ENCODE assay signal across 24 mouse cellular contexts in genomic region chr5:122801684-122802083, GRCm38 (mm10). TPM values are rescaled to one million over a fixed set of nuclear protein-coding genes. Genes with fewer than 3 reads are reported as not detected.
DNase-seq lines count a peak whose midpoint lies in the region; ATAC-seq and TF ChIP-seq lines count a peak whose summit lies in the region.
"Had no signal": no experiment of that assay in that cellular context is flagged by ENCODE, and none has a peak within 500 bp of the region (broad histone marks: within the 10 kb centered on the region; RNA-seq: fewer than 3 reads in every experiment).

No protein-coding gene starts in this region.

- H3K27me3 ChIP-seq in heart, embryonic 13.5 days (replicated peaks): no peaks in the 10 kb centered on the region
- H3K27me3 ChIP-seq in intestine, embryonic 16.5 days (replicated peaks; ENCODE audit: control insufficient read depth, insufficient read depth, low read length): no peaks in the 10 kb centered on the region
- H3K27me3 ChIP-seq in intestine, embryonic 15.5 days (replicated peaks): no peaks in the 10 kb centered on the region
- H3K27me3 ChIP-seq in liver, embryonic 12.5 days (replicated peaks): no peaks in the 10 kb centered on the region
- H3K27me3 ChIP-seq in small intestine, adult 2 months (ENCODE audit: control insufficient read depth, insufficient read depth, low read length): no peaks in the 10 kb centered on the region
- H3K27me3 ChIP-seq: embryonic facial prominence, embryonic 15.5 days; forebrain, embryonic 12.5 days; hindbrain, embryonic 15.5 days; limb, embryonic 15.5 days; lung, embryonic 15.5 days; midbrain, embryonic 15.5 days; Patski had no signal

- DNase-seq in heart, adult 8-10 months (ENCODE audit: low spot score): no peak
- DNase-seq in liver: no peak
- DNase-seq in testis, postnatal 10 days (ENCODE audit: low spot score): no peak
- DNase-seq: adrenal gland, postnatal 10 days; cerebellum, adult 8-10 months; cerebellum, postnatal 25 days; forebrain, postnatal 0 days; heart, postnatal 4 days had no signal

- TF ChIP-seq POLR2A in small intestine, adult 2 months (IDR thresholded peaks at IDR 0.05; ENCODE audit: low read depth, low read length): no peak

- peaks cover 97% of the 10 kb centered on the region for H3K36me3 ChIP-seq in heart, embryonic 13.5 days
- H3K36me3 ChIP-seq in intestine, embryonic 16.5 days (ENCODE audit: control insufficient read depth, insufficient read depth, low read length): peaks cover 37% of the 10 kb centered on the region
- peaks cover 60% of the 10 kb centered on the region for H3K36me3 ChIP-seq in intestine, embryonic 15.5 days
- H3K36me3 ChIP-seq in liver, embryonic 12.5 days: peaks cover 97% of the 10 kb centered on the region
- H3K36me3 ChIP-seq in small intestine, adult 2 months (ENCODE audit: control insufficient read depth, insufficient read depth, low read length): peaks cover 33% of the 10 kb centered on the region

- H3K9ac ChIP-seq in heart, embryonic 13.5 days: no peak overlapping the region
- no peak overlapping the region for H3K9ac ChIP-seq in intestine, embryonic 16.5 days (ENCODE audit: low read depth, low read length)
- H3K9ac ChIP-seq in intestine, embryonic 15.5 days: no peak overlapping the region
- H3K9ac ChIP-seq in liver, embryonic 12.5 days: no peak overlapping the region
- H3K9ac ChIP-seq: embryonic facial prominence, embryonic 15.5 days; forebrain, embryonic 12.5 days; forebrain, postnatal 0 days; hindbrain, embryonic 15.5 days; limb, embryonic 15.5 days; lung, embryonic 15.5 days; midbrain, embryonic 15.5 days had no signal

- peaks cover 56% of the 10 kb centered on the region for H3K4me1 ChIP-seq in heart, embryonic 13.5 days
- peaks cover 31% of the 10 kb centered on the region for H3K4me1 ChIP-seq in intestine, embryonic 16.5 days (ENCODE audit: control insufficient read depth, insufficient read depth, low read length)
- peaks cover 14% of the 10 kb centered on the region for H3K4me1 ChIP-seq in intestine, embryonic 15.5 days (replicated peaks)
- peaks cover 38% of the 10 kb centered on the region for H3K4me1 ChIP-seq in liver, embryonic 12.5 days
- peaks cover 36% of the 10 kb centered on the region for H3K4me1 ChIP-seq in small intestine, adult 2 months (ENCODE audit: control insufficient read depth, insufficient read depth, insufficient read length, low read length)
- H3K4me1 ChIP-seq: embryonic facial prominence, embryonic 10.5 days; limb, embryonic 10.5 days; midbrain, embryonic 10.5 days had no signal

- no peak overlapping the region for H3K4me2 ChIP-seq in heart, embryonic 13.5 days
- H3K4me2 ChIP-seq in intestine, embryonic 16.5 days (ENCODE audit: low read depth, low read length): no peak overlapping the region
- no peak overlapping the region for H3K4me2 ChIP-seq in intestine, embryonic 15.5 days (replicated peaks)
- no peak overlapping the region for H3K4me2 ChIP-seq in liver, embryonic 12.5 days
- H3K4me2 ChIP-seq: embryonic facial prominence, embryonic 15.5 days; forebrain, embryonic 12.5 days; hindbrain, embryonic 15.5 days; limb, embryonic 15.5 days; lung, embryonic 15.5 days; midbrain, embryonic 15.5 days had no signal

- 93% methylated on average over 8 of the region's 8 CpGs for WGBS in heart, embryonic 13.5 days
- WGBS in intestine, embryonic 16.5 days: 92% methylated on average over 8 of the region's 8 CpGs
- 93% methylated on average over 8 of the region's 8 CpGs for WGBS in intestine, embryonic 15.5 days
- 95% methylated on average over 8 of the region's 8 CpGs for WGBS in liver, embryonic 12.5 days (ENCODE audit: insufficient replicate concordance)
- 74% methylated on average over 8 of the region's 8 CpGs for WGBS in small intestine, adult 2 months

- H3K9me3 ChIP-seq in heart, embryonic 13.5 days: no peaks in the 10 kb centered on the region
- H3K9me3 ChIP-seq in intestine, embryonic 16.5 days (ENCODE audit: control insufficient read depth, low read length): no peaks in the 10 kb centered on the region
- H3K9me3 ChIP-seq in intestine, embryonic 15.5 days: no peaks in the 10 kb centered on the region
- no peaks in the 10 kb centered on the region for H3K9me3 ChIP-seq in liver, embryonic 12.5 days (replicated peaks)
- H3K9me3 ChIP-seq: embryonic facial prominence, embryonic 10.5 days; embryonic facial prominence, embryonic 15.5 days; forebrain, embryonic 12.5 days; hindbrain, embryonic 15.5 days; limb, embryonic 10.5 days; limb, embryonic 15.5 days; lung, embryonic 15.5 days; midbrain, embryonic 10.5 days; midbrain, embryonic 15.5 days had no signal

- TF ChIP-seq CTCF in small intestine, adult 2 months (IDR thresholded peaks at IDR 0.05; ENCODE audit: extremely low read depth, insufficient read length, insufficient replicate concordance, low read depth, low read length): no peak

- no peak overlapping the region for H3K4me3 ChIP-seq in heart, embryonic 13.5 days
- H3K4me3 ChIP-seq in intestine, embryonic 16.5 days (ENCODE audit: low read length): no peak overlapping the region
- H3K4me3 ChIP-seq in intestine, embryonic 15.5 days (replicated peaks): no peak overlapping the region
- H3K4me3 ChIP-seq in liver, embryonic 12.5 days: no peak overlapping the region
- H3K4me3 ChIP-seq in small intestine, adult 2 months (ENCODE audit: low read depth, low read length): no peak overlapping the region
- H3K4me3 ChIP-seq: embryonic facial prominence, embryonic 10.5 days; embryonic facial prominence, embryonic 15.5 days; forebrain, embryonic 12.5 days; hindbrain, embryonic 15.5 days; limb, embryonic 10.5 days; limb, embryonic 15.5 days; lung, embryonic 15.5 days; midbrain, embryonic 10.5 days; midbrain, embryonic 15.5 days had no signal

- H3K27ac ChIP-seq in heart, embryonic 13.5 days (replicated peaks): peak overlapping the region; percentile 74
- H3K27ac ChIP-seq in intestine, embryonic 16.5 days (ENCODE audit: low read length): peak overlapping the region; percentile 83
- H3K27ac ChIP-seq in intestine, embryonic 15.5 days: no peak overlapping the region
- H3K27ac ChIP-seq in liver, embryonic 12.5 days: peak overlapping the region; percentile 59; the same call in 1 of the 2 replicates
- H3K27ac ChIP-seq in small intestine, adult 2 months (ENCODE audit: insufficient read depth, low read depth, low read length): peak overlapping the region; percentile 10; the same call in 1 of the 2 replicates
- H3K27ac ChIP-seq: embryonic facial prominence, embryonic 10.5 days; embryonic facial prominence, embryonic 15.5 days; forebrain, embryonic 12.5 days; hindbrain, embryonic 15.5 days; limb, embryonic 10.5 days; limb, embryonic 15.5 days; lung, embryonic 15.5 days; midbrain, embryonic 10.5 days; midbrain, embryonic 15.5 days had no signal

- no peak for ATAC-seq in heart, embryonic 13.5 days (ENCODE audit: extremely low read depth, insufficient number of reproducible peaks, low FRiP score, low TSS enrichment)
- ATAC-seq in intestine, embryonic 16.5 days: no peak
- no peak for ATAC-seq in intestine, embryonic 15.5 days
- no peak for ATAC-seq in liver, embryonic 12.5 days
- ATAC-seq: forebrain, postnatal 0 days; inflammation-experienced regulatory T-cells, adult 6 months; midbrain, embryonic 15.5 days; Patski had no signal

RNA-seq across cellular contexts. Expression of gene Anapc5, which starts 19.5 kb away (rescaled TPM):
- polyA plus RNA-seq in heart, embryonic 13.5 days (2015; fragmentation: Nextera tagmentation; extraction: Ambion mirVana): 293 and 310 TPM in 2 replicates
- total RNA-seq in heart, adult 8-10 months (2022): 100 to 1,000 TPM; 151 to 179 (median 164) TPM
- polyA plus RNA-seq in intestine, embryonic 16.5 days (2015; fragmentation: Nextera tagmentation; extraction: Ambion mirVana): 322 and 351 TPM in 2 replicates
- polyA plus RNA-seq in intestine, embryonic 15.5 days (2015; fragmentation: Nextera tagmentation; extraction: Ambion mirVana): 362 and 376 TPM in 2 replicates
- polyA plus RNA-seq in liver, embryonic 12.5 days (2016; fragmentation: Nextera tagmentation; extraction: Ambion mirVana): 330 and 342 TPM in 2 replicates
- 54.8 and 94.7 TPM in 2 replicates for polyA plus RNA-seq in small intestine, adult 2 months (2012; rRNA removed)

RNA-seq across cellular contexts. Expression of gene Camkk2, which starts 22.5 kb away (rescaled TPM):
- 14.0 and 14.5 TPM in 2 replicates for polyA plus RNA-seq in heart, embryonic 13.5 days (2015; fragmentation: Nextera tagmentation; extraction: Ambion mirVana)
- 10 to 100 TPM in 3 of 4 experiments, 1 to 10 TPM in 1; 8.9 to 12.5 (median 11.3) TPM for total RNA-seq in heart, adult 8-10 months (2022)
- polyA plus RNA-seq in intestine, embryonic 16.5 days (2015; fragmentation: Nextera tagmentation; extraction: Ambion mirVana): 15.0 and 17.1 TPM in 2 replicates
- polyA plus RNA-seq in intestine, embryonic 15.5 days (2015; fragmentation: Nextera tagmentation; extraction: Ambion mirVana): 20.5 and 23.8 TPM in 2 replicates
- polyA plus RNA-seq in liver, embryonic 12.5 days (2016; fragmentation: Nextera tagmentation; extraction: Ambion mirVana): 14.5 and 16.7 TPM in 2 replicates
- polyA plus RNA-seq in small intestine, adult 2 months (2012; rRNA removed): 6.8 and 6.9 TPM in 2 replicates

RNA-seq across cellular contexts. Expression of gene Rnf34, which starts 48.2 kb away (rescaled TPM):
- 26.4 and 29.8 TPM in 2 replicates for polyA plus RNA-seq in heart, embryonic 13.5 days (2015; fragmentation: Nextera tagmentation; extraction: Ambion mirVana)
- total RNA-seq in heart, adult 8-10 months (2022): 10 to 100 TPM; 30.7 to 39.8 (median 35.3) TPM
- polyA plus RNA-seq in intestine, embryonic 16.5 days (2015; fragmentation: Nextera tagmentation; extraction: Ambion mirVana): 26.9 and 32.4 TPM in 2 replicates
- 25.9 and 30.7 TPM in 2 replicates for polyA plus RNA-seq in intestine, embryonic 15.5 days (2015; fragmentation: Nextera tagmentation; extraction: Ambion mirVana)
- polyA plus RNA-seq in liver, embryonic 12.5 days (2016; fragmentation: Nextera tagmentation; extraction: Ambion mirVana): 14.4 and 14.9 TPM in 2 replicates
- 3.0 and 3.7 TPM in 2 replicates for polyA plus RNA-seq in small intestine, adult 2 months (2012; rRNA removed)
